Mouse (Mus musculus) bone marrow macrophage, adult 2 months (primary cell): ENCODE results near the gene Aamp.

ENCODE experiments used
- CTCF ChIP-seq: IDR thresholded peaks from 2 replicates; pipeline ENCODE4 v1.5.1; 2012; ENCODE audit warnings: low read depth, mild to moderate bottlenecking, low read length, moderate library complexity
- POLR2A ChIP-seq: IDR thresholded peaks from 2 replicates; pipeline ENCODE4 v1.6.1; 2012; ENCODE audit warnings: mild to moderate bottlenecking, low read depth, low read length, borderline replicate concordance

DNA sequence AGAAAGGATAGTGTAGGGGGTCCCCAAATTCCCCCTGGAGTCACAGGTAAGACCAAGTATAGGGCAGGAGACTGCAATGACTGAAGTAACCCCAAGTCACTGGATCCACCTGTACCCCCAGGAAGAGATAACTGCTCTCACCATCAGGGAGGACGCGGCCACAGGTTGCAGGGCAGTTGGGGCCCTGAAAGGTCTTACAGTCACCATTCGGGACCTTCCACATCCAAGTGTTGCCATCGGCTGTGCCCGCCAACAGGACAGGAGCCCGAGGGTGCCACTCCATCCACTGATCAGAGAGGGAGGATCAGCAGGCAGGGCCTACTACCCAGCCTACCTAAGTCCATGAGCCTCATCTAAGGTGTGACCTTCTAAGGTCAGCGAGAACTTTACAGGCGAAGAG lies 2.7 kb downstream of the Aamp start:
- TF ChIP-seq CTCF (no peak), POLR2A (no peak)
